Mouse (Mus musculus): Measurements from ENCODE around the gene A4gnt. TPM values are rescaled to one million over a fixed set of nuclear protein-coding genes. Genes with fewer than 3 reads are reported as not detected.
"Not testable (repeated sequence)": the region's sequence is repeated elsewhere in the genome, so short reads cannot be mapped to it uniquely, and the experiment has no call there.

Gene A4gnt
- 0.09 TPM in 1 of 2 replicates, not detected in the other for polyA plus RNA-seq (2015; fragmentation: Nextera tagmentation; extraction: Ambion mirVana)

GRCm38 (mm10) chr9:99612202-99612601 lies at the start of gene A4gnt:
Gene A4gnt (plus strand): TSS chr9:99612502.
- DNase-seq (ENCODE audit: low spot score), result no peak

DNA sequence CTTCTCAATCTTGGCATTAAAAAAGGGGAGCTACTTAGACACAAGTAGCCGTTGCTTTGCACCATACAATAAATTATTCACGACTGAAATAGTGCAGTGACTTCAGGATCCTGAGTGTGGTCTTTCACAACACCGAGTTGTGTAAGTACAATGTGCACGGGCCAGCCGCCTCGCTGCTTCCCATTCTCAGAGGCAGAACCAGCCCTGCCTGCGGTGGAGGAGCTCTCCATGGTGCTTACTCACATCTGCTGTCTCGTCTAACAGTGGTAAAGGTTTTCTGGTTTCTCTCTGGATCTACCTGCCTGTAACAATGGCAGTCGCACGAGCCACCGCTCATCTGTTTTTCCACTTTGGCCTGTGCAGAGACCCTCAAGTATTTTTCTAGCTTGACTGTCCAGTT lies 48.6 kb upstream of the A4gnt start:
- peak; percentile 69 for DNase-seq (ENCODE audit: low spot score)

DNA sequence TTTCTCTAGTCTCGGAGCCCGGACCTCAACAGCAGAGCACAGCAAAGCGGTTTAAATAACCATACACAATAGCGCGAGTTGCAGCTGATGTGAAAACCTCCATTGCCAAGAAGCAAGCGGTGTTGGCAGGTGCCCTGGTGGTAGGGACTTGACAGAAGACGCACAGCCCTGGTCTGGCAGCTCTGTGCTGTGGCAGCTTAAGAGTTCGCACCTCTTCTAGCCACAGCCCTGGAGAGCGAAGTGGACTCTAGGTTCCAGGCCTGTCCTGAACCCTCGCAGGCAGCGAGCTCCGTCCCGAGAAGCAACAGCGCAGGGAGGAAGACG lies 44.3 kb upstream of the A4gnt start:
- no peak for DNase-seq (ENCODE audit: low spot score)

- DNase-seq (ENCODE audit: low spot score), result peak; percentile 92
Measured at GRCm38 (mm10) chr9:99568347-99569070, 43.8 kb upstream of the A4gnt start, which contains the start of gene Armc8. Gene Armc8 (minus strand): TSS chr9:99568899.

DNA sequence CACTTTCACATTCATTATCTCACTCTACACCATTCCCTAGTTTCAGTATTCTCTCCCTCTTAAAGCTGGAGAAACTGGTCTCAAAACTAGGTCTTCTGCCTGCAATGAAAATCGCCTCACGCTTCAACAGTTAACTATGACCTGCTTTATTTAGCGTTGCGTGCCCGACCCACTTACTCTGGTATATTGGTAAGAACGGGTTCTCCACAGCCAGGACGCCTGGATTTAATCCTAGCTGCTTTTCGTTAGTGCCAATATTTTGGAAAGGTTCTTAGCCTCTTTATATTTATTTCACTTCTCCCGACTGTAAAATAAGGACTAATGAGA lies 43.3 kb upstream of the A4gnt start:
- DNase-seq (ENCODE audit: low spot score), result no peak

- peak; percentile 93 for DNase-seq (ENCODE audit: low spot score)
Measured at GRCm38 (mm10) chr9:99575677-99576480, 36.4 kb upstream of the A4gnt start, which contains the start of gene Dbr1. Gene Dbr1 (plus strand): TSS chr9:99575799.

DNA sequence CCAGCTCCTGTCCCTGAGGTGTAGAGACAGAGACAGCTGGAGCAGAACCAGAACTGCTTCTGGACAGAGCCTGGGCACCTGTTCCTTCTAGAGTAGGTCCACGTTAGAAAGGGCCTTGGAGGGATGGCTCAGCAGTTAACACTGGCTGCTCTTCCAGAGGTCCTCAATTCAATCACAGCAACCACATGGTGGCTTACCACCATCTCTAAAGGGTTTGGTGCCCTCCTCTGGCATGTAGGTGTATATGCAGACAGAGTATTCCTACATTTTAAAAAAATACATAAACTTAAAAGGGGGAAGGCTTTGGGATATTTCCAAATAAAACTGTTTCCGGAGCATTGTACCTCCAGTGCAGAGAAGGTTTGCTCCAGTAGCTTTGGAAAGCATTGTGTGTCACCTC lies 31.6 kb upstream of the A4gnt start:
- peak; percentile 52 for DNase-seq (ENCODE audit: low spot score)

- peak; percentile 44 for DNase-seq (ENCODE audit: low spot score)
Measured at GRCm38 (mm10) chr9:99587505-99588202, 24.6 kb upstream of the A4gnt start.

- no peak for DNase-seq (ENCODE audit: low spot score)
Measured at GRCm38 (mm10) chr9:99591144-99591543, 21.2 kb upstream of the A4gnt start.

GRCm38 (mm10) chr9:99599127-99599526 lies 13.2 kb upstream of the A4gnt start:
- DNase-seq (ENCODE audit: low spot score), result not testable (repeated sequence)

DNA sequence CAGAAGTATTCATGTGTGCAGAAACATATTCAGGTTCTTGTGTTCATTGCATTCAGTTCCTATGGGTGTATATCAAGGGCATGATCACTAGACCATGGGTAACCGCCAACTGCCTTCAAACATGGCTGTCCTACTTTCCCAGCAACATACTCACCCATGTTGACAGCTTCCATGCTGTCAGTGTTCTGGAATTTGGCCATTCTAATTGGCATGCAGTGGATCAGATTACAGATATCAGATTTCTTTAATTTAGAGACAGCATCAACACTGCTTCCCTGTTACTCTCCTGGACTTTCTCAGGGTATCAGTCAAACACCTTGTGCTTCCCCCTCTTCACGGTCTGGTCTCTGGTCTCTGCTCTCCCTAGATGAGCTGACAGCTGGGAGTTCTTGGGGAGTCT lies 8.7 kb upstream of the A4gnt start:
- no peak for DNase-seq (ENCODE audit: low spot score)

DNA sequence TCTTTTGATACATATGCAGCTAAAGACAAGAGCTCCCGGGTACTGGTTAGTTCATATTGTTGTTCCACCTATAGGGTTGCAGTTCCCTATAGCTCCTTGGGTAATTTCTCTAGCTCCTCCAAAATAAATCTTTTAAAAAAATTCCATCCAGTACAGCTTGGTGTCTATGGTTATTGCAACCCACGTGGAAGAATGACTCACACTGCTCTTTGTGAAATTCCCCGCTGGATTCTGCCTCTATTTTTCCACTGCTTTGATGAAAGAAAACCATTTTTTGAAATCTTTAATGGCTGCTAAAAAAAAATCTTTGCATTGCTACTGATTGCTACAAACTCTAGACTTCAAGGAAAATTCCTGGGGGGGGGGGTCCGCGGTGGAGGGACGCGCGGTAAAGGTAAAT lies 7.4 kb downstream of the A4gnt start:
- DNase-seq (ENCODE audit: low spot score), result no peak

DNA sequence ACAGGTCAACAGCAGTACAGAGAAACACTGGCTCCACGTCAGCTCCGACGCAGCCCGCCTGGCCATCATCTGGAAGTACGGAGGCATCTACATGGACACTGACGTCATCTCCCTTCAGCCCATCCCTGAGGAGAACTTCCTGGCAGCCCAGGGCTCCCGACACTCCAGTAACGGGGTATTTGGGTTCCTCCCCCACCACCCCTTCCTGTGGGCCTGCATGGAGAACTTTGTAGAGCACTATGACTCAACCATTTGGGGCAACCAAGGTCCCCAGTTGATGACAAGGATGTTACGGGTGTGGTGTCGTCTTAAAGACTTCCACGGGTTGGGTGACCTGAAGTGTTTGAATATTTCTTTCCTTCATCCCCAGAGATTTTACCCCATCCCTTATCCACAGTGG lies 7.9 kb downstream of the A4gnt start:
- no peak for DNase-seq (ENCODE audit: low spot score)

- no peak for DNase-seq (ENCODE audit: low spot score)
Measured at GRCm38 (mm10) chr9:99622034-99622433, 9.7 kb downstream of the A4gnt start.

GRCm38 (mm10) chr9:99622966-99623365 lies 10.7 kb downstream of the A4gnt start:
- no peak for DNase-seq (ENCODE audit: low spot score)

- no peak for DNase-seq (ENCODE audit: low spot score)
Measured at GRCm38 (mm10) chr9:99624117-99624516, 11.8 kb downstream of the A4gnt start.

GRCm38 (mm10) chr9:99628581-99628980 lies 16.3 kb downstream of the A4gnt start:
- no peak for DNase-seq (ENCODE audit: low spot score)

DNA sequence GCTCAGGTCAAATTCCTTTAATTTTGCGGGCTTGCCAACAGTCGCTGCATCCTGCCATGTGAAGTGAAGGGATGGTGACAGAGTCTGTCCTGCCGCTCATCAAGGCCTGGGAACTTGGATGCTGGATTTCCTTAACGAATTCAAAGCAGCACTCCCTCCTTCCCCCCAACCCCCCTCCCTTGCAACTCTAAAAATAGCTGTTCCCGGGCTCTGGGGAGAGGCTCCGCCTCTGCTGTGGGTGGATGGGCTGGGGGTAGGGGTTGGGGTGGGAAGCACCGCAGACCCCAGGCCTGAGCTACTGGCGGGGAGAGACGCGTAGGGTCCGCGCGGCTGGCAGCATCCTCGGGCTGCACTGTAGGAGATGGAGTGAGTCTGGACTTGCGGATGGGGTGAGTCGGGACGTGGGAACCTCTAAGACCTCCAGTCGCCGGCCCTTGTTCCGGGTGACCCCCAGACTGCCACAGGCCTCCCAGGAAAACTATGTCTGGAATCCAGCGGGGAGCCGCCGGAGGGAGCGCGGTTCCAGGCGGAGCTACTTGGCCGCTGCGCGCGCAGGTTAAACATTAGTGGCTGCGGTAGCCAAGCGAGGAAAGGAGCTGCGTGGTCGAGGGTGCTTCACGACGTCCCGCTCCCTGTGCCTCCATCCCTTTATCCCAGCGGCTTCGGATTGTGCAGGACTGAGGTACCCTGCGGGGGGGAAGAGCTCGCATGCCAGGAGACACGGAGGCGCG lies 17.1 kb downstream of the A4gnt start, which contains the start of gene Dzip1l:
Gene Dzip1l, plus strand, starts transcription at position 216 of the 731 bp plus-strand sequence.
- no peak for DNase-seq (ENCODE audit: low spot score)

- no peak for DNase-seq (ENCODE audit: low spot score)
Measured at GRCm38 (mm10) chr9:99630071-99630470, 17.8 kb downstream of the A4gnt start.

DNA sequence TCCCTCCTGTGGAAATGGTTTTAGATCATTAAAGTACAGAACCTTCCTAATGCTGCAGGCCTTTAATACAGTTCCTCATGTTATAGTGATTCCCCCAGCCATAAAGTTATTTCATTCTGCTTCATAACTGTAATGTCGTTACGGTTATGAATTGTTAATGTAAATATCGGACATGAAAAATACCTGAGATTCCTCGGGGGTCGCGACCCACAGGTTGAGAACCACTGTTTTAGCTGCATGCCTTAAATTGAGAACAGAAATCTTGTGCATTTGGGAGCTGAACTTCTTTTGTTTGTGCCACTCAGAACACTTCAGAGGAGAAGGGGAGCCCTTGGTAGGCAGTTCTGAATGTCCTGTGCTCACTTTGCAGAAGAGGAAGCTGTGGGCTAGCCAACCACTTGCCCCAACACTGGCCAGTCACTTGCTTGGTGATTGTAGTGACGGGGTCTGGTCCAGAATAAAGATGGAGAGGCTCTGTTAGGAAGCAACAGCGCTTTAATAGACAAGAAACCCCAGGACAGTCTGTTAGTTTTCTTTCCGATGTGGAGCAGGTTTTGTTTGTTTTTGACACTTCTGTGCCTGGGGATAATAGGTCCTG lies 18.3 kb downstream of the A4gnt start:
- no peak for DNase-seq (ENCODE audit: low spot score)

DNA sequence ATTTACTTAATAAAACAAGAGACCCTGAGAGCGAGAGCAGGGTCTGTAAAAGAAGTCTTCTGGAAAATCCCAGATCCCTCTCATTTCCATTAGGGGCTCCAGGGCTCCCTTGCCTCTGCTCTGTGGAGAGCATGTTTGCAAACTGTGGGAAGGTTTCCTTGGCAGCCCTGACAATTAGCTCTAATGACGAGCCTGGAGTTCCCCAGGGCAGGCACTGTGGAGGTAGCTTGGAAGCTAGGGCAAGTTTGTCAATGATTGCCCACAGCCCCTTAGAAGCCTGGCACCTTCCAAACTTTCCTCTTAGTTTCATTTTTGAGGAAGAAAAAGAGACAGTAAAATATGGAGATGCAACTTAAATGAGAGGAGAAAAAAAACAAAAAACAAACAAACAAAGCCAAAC lies 19.5 kb downstream of the A4gnt start:
- no peak for DNase-seq (ENCODE audit: low spot score)
